Mouse (Mus musculus): Measurements from ENCODE around the gene Slc25a33.

DNA sequence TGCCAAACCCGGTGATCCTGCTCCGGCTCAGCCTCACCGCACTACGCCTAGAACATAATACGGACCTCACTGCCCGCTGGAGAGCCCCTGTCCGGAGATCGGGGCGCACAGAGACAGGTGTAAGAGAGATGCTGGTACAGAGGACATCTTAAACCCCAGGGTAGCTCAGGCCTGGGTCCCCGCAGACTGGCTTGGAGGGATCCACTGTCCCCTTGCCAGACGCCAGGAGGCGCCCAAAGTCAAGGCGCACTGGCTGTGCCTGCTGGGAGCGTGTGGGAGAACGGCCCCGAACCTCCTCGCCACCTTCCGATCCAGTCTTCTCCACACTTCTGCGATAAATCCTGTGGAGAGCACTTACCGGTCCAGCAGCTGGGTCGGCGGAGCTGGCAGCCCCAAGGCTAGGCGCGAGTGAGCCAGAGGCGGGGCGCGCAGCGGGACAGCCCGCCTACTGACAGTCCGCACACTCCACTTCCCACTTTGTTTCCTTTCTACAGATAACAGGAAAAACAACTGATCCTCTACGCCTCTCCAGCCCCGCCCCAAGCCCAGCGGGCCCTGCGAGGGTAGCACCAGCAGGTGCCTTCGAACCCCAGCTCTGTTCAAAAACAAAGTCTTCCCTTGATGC is 75.8 kb downstream of the Slc25a33 start:
- TF ChIP-seq CTCF (IDR thresholded peaks at IDR 0.05; ENCODE audit: borderline replicate concordance, control insufficient read depth, extremely low read depth, insufficient read depth, low read length, poor library complexity) (0 out of 2 replicates have a peak, but pooled peaks have one; percentile 56), POLR2A (IDR thresholded peaks at IDR 0.05; ENCODE audit: control insufficient read depth, extremely low read depth, insufficient read depth, low read length, poor library complexity) (peak; percentile 47)

Data from thymus, adult 2 months (tissue).